Mouse (Mus musculus): ENCODE data around the gene Fam213a. TPM values are rescaled to one million over a fixed set of nuclear protein-coding genes. Genes with fewer than 3 reads are reported as not detected.

The Fam213a gene
- polyA plus RNA-seq, 1 experiment from 2014 or later = 33.2 TPM

DNA sequence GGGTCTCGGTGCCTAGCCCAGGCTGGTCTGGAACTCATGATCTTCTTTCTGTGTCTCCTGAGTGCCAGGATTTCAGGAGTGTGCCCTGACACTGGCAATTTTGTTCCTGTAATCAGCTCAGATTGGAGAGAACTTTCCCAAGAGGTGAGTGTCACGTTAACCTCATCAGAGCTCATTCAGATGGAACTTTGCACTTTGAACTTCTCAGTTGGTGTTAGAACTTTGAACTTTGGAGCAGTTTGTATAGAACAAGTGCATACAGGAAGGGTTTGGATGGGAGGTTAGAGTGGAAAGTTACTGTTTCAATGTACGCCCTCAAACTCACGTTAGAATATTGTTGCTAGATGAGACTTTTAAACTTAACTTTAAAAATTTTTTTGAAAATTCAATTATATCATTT is 15.7 kb upstream of the Fam213a start:
- ATAC-seq (no peak), DNase-seq (ENCODE audit: low spot score) (no peak)
- H3K27me3 ChIP-seq (replicated peaks; ENCODE audit: control insufficient read depth, insufficient read depth, low read length) = no peaks in the 10 kb centered on the region
- H3K4me3 ChIP-seq (ENCODE audit: low read depth, low read length) = no peak overlapping the region
- no peaks in the 10 kb centered on the region for H3K36me3 ChIP-seq (ENCODE audit: control insufficient read depth, insufficient read depth, low read length)
- H3K4me2 ChIP-seq (ENCODE audit: low read length) = no peak overlapping the region
- H3K9ac ChIP-seq (ENCODE audit: low read length) = no peak overlapping the region
- no peaks in the 10 kb centered on the region for H3K4me1 ChIP-seq (ENCODE audit: control insufficient read depth, insufficient read depth, low read length)
- H3K27ac ChIP-seq (ENCODE audit: low read depth, low read length) = no peak overlapping the region
- 78% methylated on average over 4 of the region's 4 CpGs for WGBS
- H3K9me3 ChIP-seq (replicated peaks; ENCODE audit: control insufficient read depth, low read length) = no peaks in the 10 kb centered on the region

DNA sequence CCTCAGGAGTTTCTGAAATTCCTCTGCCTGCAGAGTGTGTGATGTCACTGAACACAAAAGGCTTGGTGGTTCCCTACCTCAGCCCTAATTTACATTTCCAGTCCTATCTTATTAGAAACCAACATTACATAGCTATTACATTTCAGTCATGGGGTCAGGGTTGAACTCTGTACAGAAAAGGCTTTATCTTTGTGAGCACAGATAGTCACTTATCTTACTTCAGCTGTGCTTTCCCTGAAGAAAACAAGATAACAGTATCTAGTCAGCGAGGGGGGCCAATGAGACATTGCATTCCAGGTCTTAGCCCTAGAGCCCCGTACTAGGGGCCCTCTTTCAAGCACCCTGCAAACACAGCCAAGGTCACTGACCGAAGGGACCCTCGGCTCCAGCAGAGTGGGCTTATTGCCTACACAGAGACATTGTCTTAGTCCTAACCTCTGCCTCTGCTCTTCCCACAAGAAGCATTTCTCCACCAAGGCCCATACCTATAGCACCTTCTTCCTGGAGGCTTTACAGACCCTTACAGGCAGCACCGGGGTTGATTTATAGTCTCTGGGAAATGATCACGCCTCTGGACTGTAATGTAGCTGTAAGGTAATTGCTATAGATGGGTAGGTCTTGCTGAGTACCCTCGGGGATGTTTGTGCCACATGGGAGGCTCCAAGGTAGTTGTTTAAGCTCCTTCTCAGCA is 12.2 kb upstream of the Fam213a start:
- ATAC-seq (no peak), DNase-seq (ENCODE audit: low spot score) (no peak)
- WGBS = 85% methylated on average over 7 of the region's 7 CpGs

GRCm38 (mm10) chr14:41025087-41025486 is 11.5 kb upstream of the Fam213a start:
- no peaks in the 10 kb centered on the region for H3K4me1 ChIP-seq (ENCODE audit: control insufficient read depth, insufficient read depth, low read length)
- no peaks in the 10 kb centered on the region for H3K27me3 ChIP-seq (replicated peaks; ENCODE audit: control insufficient read depth, insufficient read depth, low read length)
- no peaks in the 10 kb centered on the region for H3K36me3 ChIP-seq (ENCODE audit: control insufficient read depth, insufficient read depth, low read length)
- no peak overlapping the region for H3K4me2 ChIP-seq (ENCODE audit: low read length)
- no peaks in the 10 kb centered on the region for H3K9me3 ChIP-seq (replicated peaks; ENCODE audit: control insufficient read depth, low read length)
- H3K4me3 ChIP-seq (ENCODE audit: low read depth, low read length) = no peak overlapping the region
- no peak overlapping the region for H3K27ac ChIP-seq (ENCODE audit: low read depth, low read length)
- DNase-seq (ENCODE audit: low spot score) = no peak
- 86% methylated on average over 2 of the region's 2 CpGs for WGBS
- H3K9ac ChIP-seq (ENCODE audit: low read length) = no peak overlapping the region
- ATAC-seq = no peak

More for the DNA sequence above, 12.2 kb upstream of the Fam213a start:
- no peaks in the 10 kb centered on the region for H3K36me3 ChIP-seq (ENCODE audit: control insufficient read depth, insufficient read depth, low read length)
- H3K9ac ChIP-seq (ENCODE audit: low read length) = no peak overlapping the region
- no peak overlapping the region for H3K4me3 ChIP-seq (ENCODE audit: low read depth, low read length)
- H3K4me1 ChIP-seq (ENCODE audit: control insufficient read depth, insufficient read depth, low read length) = no peaks in the 10 kb centered on the region
- no peak overlapping the region for H3K27ac ChIP-seq (ENCODE audit: low read depth, low read length)
- no peaks in the 10 kb centered on the region for H3K9me3 ChIP-seq (replicated peaks; ENCODE audit: control insufficient read depth, low read length)
- no peaks in the 10 kb centered on the region for H3K27me3 ChIP-seq (replicated peaks; ENCODE audit: control insufficient read depth, insufficient read depth, low read length)
- H3K4me2 ChIP-seq (ENCODE audit: low read length) = no peak overlapping the region

- WGBS = 86% methylated on average over 3 of the region's 3 CpGs
- no peaks in the 10 kb centered on the region for H3K36me3 ChIP-seq (ENCODE audit: control insufficient read depth, insufficient read depth, low read length)
- no peak for ATAC-seq
These were observed 7.7 kb upstream of the Fam213a start for GRCm38 (mm10) chr14:41021246-41021645.

DNA sequence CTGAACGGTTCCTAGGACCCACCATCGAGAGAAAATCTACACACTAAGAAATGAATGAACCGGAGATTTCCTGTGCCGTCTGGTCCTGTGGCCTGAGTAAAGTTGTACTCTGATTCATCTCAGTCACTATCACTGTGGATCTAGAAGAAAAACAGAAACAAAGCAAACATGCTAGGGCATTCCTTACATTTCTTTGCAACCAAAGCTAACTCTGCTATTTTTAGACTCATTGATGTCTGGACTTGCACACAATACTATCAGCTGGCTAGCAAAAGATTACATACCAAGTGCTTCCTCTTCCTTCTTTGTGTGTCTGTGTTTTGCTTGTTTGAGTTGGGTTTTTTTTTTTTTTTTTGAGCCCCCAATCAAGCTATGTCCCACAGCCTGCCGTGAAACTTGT is 3.9 kb upstream of the Fam213a start:
- WGBS = 89% methylated on average over 5 of the region's 5 CpGs
- H3K27me3 ChIP-seq (replicated peaks; ENCODE audit: control insufficient read depth, insufficient read depth, low read length) = no peaks in the 10 kb centered on the region

More at GRCm38 (mm10) chr14:41021246-41021645, 7.7 kb upstream of the Fam213a start:
- Histone ChIP-seq H3K9ac (ENCODE audit: low read length) (no peak overlapping the region), H3K4me3 (ENCODE audit: low read depth, low read length) (no peak overlapping the region), H3K9me3 (replicated peaks; ENCODE audit: control insufficient read depth, low read length) (no peaks in the 10 kb centered on the region), H3K4me1 (ENCODE audit: control insufficient read depth, insufficient read depth, low read length) (no peaks in the 10 kb centered on the region), H3K27me3 (replicated peaks; ENCODE audit: control insufficient read depth, insufficient read depth, low read length) (no peaks in the 10 kb centered on the region), H3K4me2 (ENCODE audit: low read length) (no peak overlapping the region), H3K27ac (ENCODE audit: low read depth, low read length) (no peak overlapping the region)
- DNase-seq (ENCODE audit: low spot score) = no peak

DNA sequence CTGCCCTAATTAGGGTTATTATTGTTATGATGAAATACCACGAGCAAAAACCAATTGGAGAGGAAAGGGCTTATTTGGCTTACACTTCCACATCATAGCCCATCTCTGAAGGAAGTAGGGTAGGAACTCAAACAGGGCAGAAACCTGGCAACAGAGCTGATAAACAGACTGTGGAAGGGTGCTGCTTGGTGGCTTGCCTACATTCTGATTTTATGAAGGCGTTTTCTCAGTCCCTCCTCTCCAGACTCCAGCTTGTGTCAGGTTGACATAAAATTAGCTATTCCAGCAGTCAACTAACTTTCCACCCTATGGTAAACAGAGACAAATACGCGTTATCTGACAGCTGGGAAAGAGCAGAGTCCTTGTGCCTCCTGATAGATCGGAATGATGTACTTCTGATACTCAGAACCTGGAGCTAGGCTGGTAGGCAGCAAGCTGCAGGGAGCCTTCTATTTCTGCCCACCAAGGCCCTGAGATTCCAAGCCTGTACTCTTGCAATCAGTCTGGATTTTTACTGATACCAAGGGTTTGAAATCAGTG is 1.2 kb upstream of the Fam213a start:
- DNase-seq (ENCODE audit: low spot score) (no peak), ATAC-seq (no peak)
- no peak overlapping the region for H3K4me3 ChIP-seq (ENCODE audit: low read depth, low read length)
- H3K27me3 ChIP-seq (replicated peaks; ENCODE audit: control insufficient read depth, insufficient read depth, low read length) = no peaks in the 10 kb centered on the region
- H3K4me2 ChIP-seq (ENCODE audit: low read length) = no peak overlapping the region
- WGBS = 72% methylated on average over 5 of the region's 5 CpGs
- peaks cover 3% of the 10 kb centered on the region; the same call in 1 of the 2 replicates for H3K4me1 ChIP-seq (ENCODE audit: control insufficient read depth, insufficient read depth, low read length)
- H3K9ac ChIP-seq (ENCODE audit: low read length) = no peak overlapping the region
- no peaks in the 10 kb centered on the region for H3K9me3 ChIP-seq (replicated peaks; ENCODE audit: control insufficient read depth, low read length)
- H3K27ac ChIP-seq (ENCODE audit: low read depth, low read length) = no peak overlapping the region
- no peaks in the 10 kb centered on the region for H3K36me3 ChIP-seq (ENCODE audit: control insufficient read depth, insufficient read depth, low read length)

More for the DNA sequence above, 3.9 kb upstream of the Fam213a start:
- Histone ChIP-seq H3K4me2 (ENCODE audit: low read length) (no peak overlapping the region), H3K36me3 (ENCODE audit: control insufficient read depth, insufficient read depth, low read length) (no peaks in the 10 kb centered on the region), H3K4me3 (ENCODE audit: low read depth, low read length) (no peak overlapping the region), H3K9ac (ENCODE audit: low read length) (no peak overlapping the region), H3K9me3 (replicated peaks; ENCODE audit: control insufficient read depth, low read length) (no peaks in the 10 kb centered on the region), H3K4me1 (ENCODE audit: control insufficient read depth, insufficient read depth, low read length) (peaks cover 3% of the 10 kb centered on the region; the same call in 1 of the 2 replicates), H3K27ac (ENCODE audit: low read depth, low read length) (no peak overlapping the region)
- DNase-seq (ENCODE audit: low spot score) = no peak
- ATAC-seq = no peak

GRCm38 (mm10) chr14:41013143-41013542 is 445 bp downstream of the Fam213a start:
- DNase-seq (ENCODE audit: low spot score) = no peak
- peak overlapping the region; percentile 59 for H3K4me3 ChIP-seq (ENCODE audit: low read depth, low read length)
- peak overlapping the region; percentile 88 for H3K4me2 ChIP-seq (ENCODE audit: low read length)
- ATAC-seq = 0 out of 2 replicates have a peak, but pooled peaks have one; percentile 0
- H3K27ac ChIP-seq (ENCODE audit: low read depth, low read length) = peak overlapping the region; percentile 49; the same call in 1 of the 2 replicates
- H3K27me3 ChIP-seq (replicated peaks; ENCODE audit: control insufficient read depth, insufficient read depth, low read length) = no peaks in the 10 kb centered on the region
- H3K9ac ChIP-seq (ENCODE audit: low read length) = peak overlapping the region; percentile 83
- no peaks in the 10 kb centered on the region for H3K36me3 ChIP-seq (ENCODE audit: control insufficient read depth, insufficient read depth, low read length)
- H3K4me1 ChIP-seq (ENCODE audit: control insufficient read depth, insufficient read depth, low read length) = peaks cover 3% of the 10 kb centered on the region; the same call in 1 of the 2 replicates
- WGBS = 16% methylated on average over 9 of the region's 9 CpGs
- no peaks in the 10 kb centered on the region for H3K9me3 ChIP-seq (replicated peaks; ENCODE audit: control insufficient read depth, low read length)

DNA sequence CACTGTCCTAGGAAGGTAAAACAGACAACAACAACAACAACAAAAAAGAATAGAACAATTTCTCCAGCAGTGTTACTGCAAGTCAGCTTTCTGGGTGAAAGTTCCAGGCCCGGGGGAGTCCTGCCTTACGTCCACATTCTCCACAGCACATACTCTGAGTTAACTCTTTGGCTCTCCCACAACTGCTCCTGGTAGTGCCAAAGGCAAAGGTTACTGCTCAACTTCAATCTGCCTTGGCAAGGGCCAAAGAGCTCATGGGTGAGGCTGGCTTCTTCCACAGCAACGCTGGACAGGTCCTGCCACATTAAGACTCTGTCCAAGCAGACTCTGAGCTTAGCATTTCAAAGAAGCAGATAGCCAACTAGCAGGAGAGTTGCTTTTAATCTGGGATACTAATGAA is 1.7 kb downstream of the Fam213a start:
- WGBS = 87% methylated on average over 3 of the region's 3 CpGs
- Histone ChIP-seq H3K4me2 (ENCODE audit: low read length) (no peak overlapping the region), H3K4me3 (ENCODE audit: low read depth, low read length) (no peak overlapping the region)

DNA sequence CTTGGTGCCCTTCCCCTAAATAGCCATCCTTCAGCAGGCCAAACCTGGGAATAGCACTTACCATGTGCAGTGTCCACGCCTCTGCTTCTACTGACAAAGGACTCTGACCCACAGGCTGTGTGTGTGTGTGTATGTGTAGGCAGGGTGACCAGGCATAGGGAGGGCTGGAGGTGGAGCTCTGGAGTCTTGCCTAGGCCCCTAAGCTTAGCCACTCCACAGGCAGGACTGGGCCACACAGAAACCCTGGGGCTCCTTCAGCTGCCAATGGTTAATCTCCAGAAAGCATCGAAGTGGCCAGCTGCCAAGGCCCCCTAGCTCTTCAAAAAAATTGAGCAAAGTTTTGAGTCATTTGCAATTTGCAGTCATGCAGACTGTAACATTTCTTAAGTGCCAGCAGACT is 5.5 kb downstream of the Fam213a start:
- no peaks in the 10 kb centered on the region for H3K27me3 ChIP-seq (replicated peaks; ENCODE audit: control insufficient read depth, insufficient read depth, low read length)
- H3K4me1 ChIP-seq (ENCODE audit: control insufficient read depth, insufficient read depth, low read length) = peaks cover 12% of the 10 kb centered on the region; the same call in 1 of the 2 replicates
- H3K36me3 ChIP-seq (ENCODE audit: control insufficient read depth, insufficient read depth, low read length) = no peaks in the 10 kb centered on the region
- no peak overlapping the region for H3K4me3 ChIP-seq (ENCODE audit: low read depth, low read length)
- H3K27ac ChIP-seq (ENCODE audit: low read depth, low read length) = no peak overlapping the region
- H3K4me2 ChIP-seq (ENCODE audit: low read length) = no peak overlapping the region
- H3K9ac ChIP-seq (ENCODE audit: low read length) = no peak overlapping the region
- DNase-seq (ENCODE audit: low spot score) (no peak), ATAC-seq (peak; percentile 47; the same call in 1 of the 2 replicates)
- 65% methylated on average over 2 of the region's 2 CpGs for WGBS
- H3K9me3 ChIP-seq (replicated peaks; ENCODE audit: control insufficient read depth, low read length) = no peaks in the 10 kb centered on the region

More for the DNA sequence above, 1.7 kb downstream of the Fam213a start:
- Histone ChIP-seq H3K9ac (ENCODE audit: low read length) (no peak overlapping the region), H3K36me3 (ENCODE audit: control insufficient read depth, insufficient read depth, low read length) (no peaks in the 10 kb centered on the region), H3K27ac (ENCODE audit: low read depth, low read length) (no peak overlapping the region), H3K4me1 (ENCODE audit: control insufficient read depth, insufficient read depth, low read length) (peaks cover 3% of the 10 kb centered on the region; the same call in 1 of the 2 replicates), H3K9me3 (replicated peaks; ENCODE audit: control insufficient read depth, low read length) (no peaks in the 10 kb centered on the region), H3K27me3 (replicated peaks; ENCODE audit: control insufficient read depth, insufficient read depth, low read length) (no peaks in the 10 kb centered on the region)
- ATAC-seq = no peak
- DNase-seq (ENCODE audit: low spot score) = no peak
